Mouse (Mus musculus): Measurements from ENCODE around the gene Speer4c. TPM values are rescaled to one million over a fixed set of nuclear protein-coding genes. Genes with fewer than 3 reads are reported as not detected.
"Not testable (repeated sequence)": the region's sequence is repeated elsewhere in the genome, so short reads cannot be mapped to it uniquely, and the experiment has no call there.

Speer4c gene
- total RNA-seq (2022): not detected

GRCm38 (mm10) chr5:15714171-15714570 lies at the start of gene Speer4c:
TSS of gene Speer4c (minus strand) at chr5:15714271.
- DNase-seq (ENCODE audit: low spot score in 2 of 2): not testable (repeated sequence)

GRCm38 (mm10) chr5:15747478-15748255 lies 33.6 kb upstream of the Speer4c start:
- no peak for DNase-seq (ENCODE audit: low spot score in 2 of 2)

GRCm38 (mm10) chr5:15734097-15734867 lies 20.2 kb upstream of the Speer4c start:
- DNase-seq (ENCODE audit: low spot score in 2 of 2): no peak

GRCm38 (mm10) chr5:15702891-15703290 lies 11.2 kb downstream of the Speer4c start:
- DNase-seq (ENCODE audit: low spot score in 2 of 2): not testable (repeated sequence)

GRCm38 (mm10) chr5:15697719-15698118 lies 16.4 kb downstream of the Speer4c start:
- DNase-seq (ENCODE audit: low spot score in 2 of 2): not testable (repeated sequence)

GRCm38 (mm10) chr5:15691849-15692248 lies 22.2 kb downstream of the Speer4c start:
- DNase-seq (ENCODE audit: low spot score in 2 of 2): not testable (repeated sequence)

GRCm38 (mm10) chr5:15690822-15691221 lies 23.2 kb downstream of the Speer4c start:
- DNase-seq (ENCODE audit: low spot score in 2 of 2): not testable (repeated sequence)

- DNase-seq (ENCODE audit: low spot score in 2 of 2): not testable (repeated sequence)
Measured at GRCm38 (mm10) chr5:15689659-15690213, 24.3 kb downstream of the Speer4c start.

- not testable (repeated sequence) for DNase-seq (ENCODE audit: low spot score in 2 of 2)
Measured at GRCm38 (mm10) chr5:15688874-15689658, 25.0 kb downstream of the Speer4c start.

GRCm38 (mm10) chr5:15681301-15682035 lies 32.6 kb downstream of the Speer4c start:
- not testable (repeated sequence) for DNase-seq (ENCODE audit: low spot score in 2 of 2)

GRCm38 (mm10) chr5:15679980-15680949 lies 33.8 kb downstream of the Speer4c start:
- not testable (repeated sequence) for DNase-seq (ENCODE audit: low spot score in 2 of 2)

- not testable (repeated sequence) for DNase-seq (ENCODE audit: low spot score in 2 of 2)
Measured at GRCm38 (mm10) chr5:15678907-15679306, 35.2 kb downstream of the Speer4c start.

- DNase-seq (ENCODE audit: low spot score in 2 of 2): not testable (repeated sequence)
Measured at GRCm38 (mm10) chr5:15677750-15678149, 36.3 kb downstream of the Speer4c start.

GRCm38 (mm10) chr5:15674429-15675244 lies 39.4 kb downstream of the Speer4c start:
- not testable (repeated sequence) for DNase-seq (ENCODE audit: low spot score in 2 of 2)

- DNase-seq (ENCODE audit: low spot score in 2 of 2): not testable (repeated sequence)
Measured at GRCm38 (mm10) chr5:15673989-15674388, 40.1 kb downstream of the Speer4c start.

GRCm38 (mm10) chr5:15670789-15671188 lies 43.3 kb downstream of the Speer4c start:
- DNase-seq (ENCODE audit: low spot score in 2 of 2): not testable (repeated sequence)

GRCm38 (mm10) chr5:15663847-15664246 lies 50.2 kb downstream of the Speer4c start:
- not testable (repeated sequence) for DNase-seq (ENCODE audit: low spot score in 2 of 2)

All from left cerebral cortex, adult 8-10 months (tissue).